Comparison of ENCODE assay signal across 25 mouse cellular contexts in genomic region chr14:33865746-33866145, GRCm38 (mm10).
"Had no signal": no experiment of that assay in that cellular context is flagged by ENCODE, and none has a peak within 500 bp of the region (broad histone marks: within the 10 kb centered on the region; RNA-seq: fewer than 3 reads in every experiment).

No protein-coding gene starts in this region.

- H3K4me3 ChIP-seq: forebrain, embryonic 15.5 days; heart, adult 2 months; heart, embryonic 13.5 days; heart, embryonic 15.5 days; hindbrain, embryonic 13.5 days; hindbrain, embryonic 15.5 days; layer of hippocampus, adult 2 months; left cerebral cortex, adult 2 months; limb, embryonic 10.5 days; limb, embryonic 12.5 days; liver, embryonic 13.5 days; liver, embryonic 15.5 days had no signal

- H3K9me3 ChIP-seq: forebrain, embryonic 15.5 days; heart, embryonic 13.5 days; heart, embryonic 15.5 days; hindbrain, embryonic 13.5 days; hindbrain, embryonic 15.5 days; limb, embryonic 10.5 days; liver, embryonic 13.5 days; liver, embryonic 15.5 days had no signal

- ATAC-seq: forebrain, embryonic 15.5 days; forebrain, postnatal 0 days; hindbrain, postnatal 0 days; intestine, embryonic 16.5 days; liver, postnatal 0 days had no signal

- DNase-seq: forebrain, postnatal 0 days; gastrocnemius, postnatal 14 days; gastrocnemius, postnatal 36 days; heart, adult 11 months; heart, adult 2 months; heart, postnatal 14 days; heart, postnatal 36 days; liver; liver, embryonic 13.5 days; liver, postnatal 0 days had no signal

- H3K27me3 ChIP-seq: forebrain, embryonic 15.5 days; heart, embryonic 15.5 days; hindbrain, embryonic 13.5 days; hindbrain, embryonic 15.5 days; limb, embryonic 12.5 days; liver, embryonic 13.5 days; liver, embryonic 15.5 days had no signal

- H3K36me3 ChIP-seq: forebrain, embryonic 15.5 days; heart, embryonic 13.5 days; heart, embryonic 15.5 days; hindbrain, embryonic 13.5 days; hindbrain, embryonic 15.5 days; limb, embryonic 10.5 days; limb, embryonic 12.5 days; liver, embryonic 13.5 days; liver, embryonic 15.5 days had no signal

- H3K4me1 ChIP-seq: forebrain, embryonic 15.5 days; heart, embryonic 13.5 days; heart, embryonic 15.5 days; hindbrain, embryonic 13.5 days; hindbrain, embryonic 15.5 days; limb, embryonic 10.5 days; limb, embryonic 12.5 days; liver, embryonic 13.5 days; liver, embryonic 15.5 days had no signal

- H3K4me2 ChIP-seq: forebrain, embryonic 15.5 days; heart, embryonic 11.5 days; heart, embryonic 13.5 days; heart, embryonic 15.5 days; hindbrain, embryonic 13.5 days; hindbrain, embryonic 15.5 days; limb, embryonic 12.5 days; liver, embryonic 11.5 days; liver, embryonic 13.5 days; liver, embryonic 15.5 days had no signal

- H3K27ac ChIP-seq: forebrain, embryonic 15.5 days; heart, adult 2 months; heart, embryonic 13.5 days; heart, embryonic 15.5 days; hindbrain, embryonic 13.5 days; hindbrain, embryonic 15.5 days; hindbrain, postnatal 0 days; kidney, postnatal 0 days; layer of hippocampus, adult 2 months; left cerebral cortex, adult 2 months; limb, embryonic 10.5 days; limb, embryonic 12.5 days; liver, embryonic 13.5 days; liver, embryonic 15.5 days had no signal

- H3K9ac ChIP-seq: forebrain, embryonic 15.5 days; forebrain, postnatal 0 days; heart, embryonic 13.5 days; heart, embryonic 15.5 days; hindbrain, embryonic 13.5 days; hindbrain, embryonic 15.5 days; limb, embryonic 12.5 days; liver, embryonic 13.5 days; liver, embryonic 15.5 days; liver, postnatal 0 days had no signal
